Mouse (Mus musculus) heart, adult 2 months (tissue): ENCODE measurements around the gene Wdr31.

ENCODE experiments used
- CTCF ChIP-seq: fragments of 200-600 bp; IDR thresholded peaks from 2 replicates; pipeline ENCODE4 v1.8.1; 2022; ENCODE audit warnings: antibody characterized with exemption, mild to moderate bottlenecking, moderate library complexity
- EP300 ChIP-seq: fragments of 200-500 bp; IDR thresholded peaks from 2 replicates; pipeline ENCODE4 v1.6.1; 2011; ENCODE audit warnings: low read depth, low read length, control low read depth; ENCODE audit not compliant: insufficient read depth
- POLR2A ChIP-seq: fragments of 200-500 bp; IDR thresholded peaks from 2 replicates; pipeline ENCODE4 v1.6.1; 2011; ENCODE audit warnings: mild to moderate bottlenecking, low read depth, low read length, control low read depth; ENCODE audit not compliant: insufficient read depth

GRCm38 (mm10) chr4:62433939-62434870 lies 36.5 kb downstream of the Wdr31 start:
- TF ChIP-seq EP300 (no peak), CTCF (no peak), POLR2A (no peak)
